Mouse (Mus musculus) neural tube, embryonic 11.5 days (tissue): ENCODE measurements around the gene Fgfr3. TPM values are rescaled to one million over a fixed set of nuclear protein-coding genes. Genes with fewer than 3 reads are reported as not detected.
A peak's percentile ranks its signal among the peaks of the same experiment; 100 is the strongest.

Experiments used
- ATAC-seq: fragments of 200-750 bp; cut with Nextera tagmentation; 2 replicates; pipeline ENCODE4 v1.8.0; 2017; ENCODE audit warnings: moderate number of reproducible peaks, mild to moderate bottlenecking, moderate TSS enrichment, moderate library complexity; ENCODE audit not compliant: insufficient read depth, low FRiP score, low TSS enrichment
- DNase-seq: peaks from one replicate; pipeline ENCODE4 v3.0.0-alpha.2; 2015; ENCODE audit warnings: low spot score
- H3K27ac ChIP-seq: fragments of 300-500 bp; sonication (generic); 2 replicates; pipeline ENCODE4 v1.5.1; 2014; ENCODE audit warnings: low read depth, mild to moderate bottlenecking, low read length
- H3K27me3 ChIP-seq: fragments of 300-500 bp; sonication (generic); 2 replicates; pipeline ENCODE4 v1.6.1; 2014; ENCODE audit warnings: mild to moderate bottlenecking, low read length, mixed read lengths; ENCODE audit not compliant: control insufficient read depth, insufficient read depth
- H3K36me3 ChIP-seq: fragments of 300-500 bp; sonication (generic); 2 replicates; pipeline ENCODE4 v1.6.1; 2014; ENCODE audit warnings: mild to moderate bottlenecking, low read length, moderate library complexity, mixed read lengths; ENCODE audit not compliant: control insufficient read depth, insufficient read depth
- H3K4me1 ChIP-seq: fragments of 300-500 bp; sonication (generic); 2 replicates; pipeline ENCODE4 v1.6.1; 2014; ENCODE audit warnings: low read length, mixed read lengths; ENCODE audit not compliant: control insufficient read depth, insufficient read depth
- H3K4me2 ChIP-seq: fragments of 300-500 bp; sonication (generic); 2 replicates; pipeline ENCODE4 v1.6.1; 2014; ENCODE audit warnings: low read depth, mild to moderate bottlenecking, moderate library complexity
- H3K4me3 ChIP-seq: fragments of 300-500 bp; sonication (generic); 2 replicates; pipeline ENCODE4 v1.5.1; 2014; ENCODE audit warnings: low read depth, low read length
- H3K9ac ChIP-seq: fragments of 300-500 bp; sonication (generic); 2 replicates; pipeline ENCODE4 v1.6.1; 2014; ENCODE audit warnings: mild to moderate bottlenecking, low read length
- H3K9me3 ChIP-seq: fragments of 300-500 bp; sonication (generic); 2 replicates; pipeline ENCODE4 v1.6.1; 2016; ENCODE audit warnings: low read length; ENCODE audit not compliant: control insufficient read depth
- WGBS: fragments of 180-500 bp; shearing (Covaris S2); extraction: QIAGEN DNeasy Blood & Tissue Kit; methylation state at CpG from one replicate; pipeline ENCODE4 v1.1.7; 2014; 5-methylcytosine and 5-hydroxymethylcytosine counted together
- polyA plus RNA-seq: library from polyadenylated mRNA; unstranded; fragments of >200 nt; fragmentation: Nextera tagmentation; extraction: Ambion mirVana; gene quantifications from 2 replicates; pipeline ENCODE4 v1.2.1, GENCODE M21; 2014

Fgfr3 gene
- polyA plus RNA-seq, result 61.3 and 72.0 TPM in 2 replicates

DNA sequence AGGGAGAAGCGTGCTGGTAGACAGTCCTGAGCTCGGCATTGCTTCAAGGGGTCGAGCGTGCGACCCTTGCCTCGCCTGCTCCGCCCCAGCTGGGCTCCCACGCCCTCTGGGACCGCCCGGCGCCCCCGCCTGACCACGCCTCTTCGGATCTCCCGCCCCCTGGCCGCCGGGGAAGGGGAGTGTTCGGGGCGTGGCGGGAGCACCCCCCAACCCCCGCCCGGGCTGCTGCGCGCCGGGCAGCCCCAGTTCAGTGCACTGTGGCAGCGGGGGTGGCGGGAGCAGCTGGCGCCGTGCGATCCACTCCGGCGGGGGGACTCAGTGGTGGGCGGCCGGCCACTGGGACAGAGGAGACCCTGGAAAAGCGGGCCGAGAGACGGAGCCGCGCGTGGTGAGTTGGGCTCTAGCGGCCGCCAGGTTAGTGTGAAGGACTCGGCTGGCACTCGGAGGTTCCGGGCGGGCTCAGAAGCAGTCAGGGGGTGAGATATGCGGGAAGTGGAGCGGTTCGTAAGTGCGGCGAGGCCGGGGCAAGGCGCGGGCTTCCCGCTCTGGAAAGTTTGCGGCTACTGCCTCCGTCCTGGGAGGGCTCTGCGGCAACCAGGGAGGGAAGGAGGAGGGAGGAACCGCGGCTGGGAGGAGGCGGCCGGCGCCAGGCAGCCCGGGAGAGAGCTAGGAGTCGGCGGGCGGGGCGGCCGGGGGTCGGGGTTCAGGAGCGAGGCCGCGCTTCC lies at the start of gene Fgfr3:
Gene Fgfr3 (plus strand): TSS at position 134 of the 725 bp plus-strand sequence.
- peak within 1 kb of the TSS; percentile 85 for H3K27ac ChIP-seq
- peaks cover 13% of the 10 kb centered on the region; the same call in 1 of the 2 replicates for H3K27me3 ChIP-seq
- H3K4me3 ChIP-seq, result peak within 1 kb of the TSS; percentile 90
- H3K9me3 ChIP-seq, result no peaks in the 10 kb centered on the region
- H3K4me1 ChIP-seq, result peaks cover 24% of the 10 kb centered on the region
- peaks cover 2% of the 10 kb centered on the region; the same call in 1 of the 2 replicates for H3K36me3 ChIP-seq
- peak within 1 kb of the TSS; percentile 91 for H3K9ac ChIP-seq
- ATAC-seq, result peak; percentile 68
- H3K4me2 ChIP-seq, result peak within 1 kb of the TSS; percentile 95
- WGBS, result under 1% methylated on average over 57 of the region's 73 CpGs
- peak; percentile 84 for DNase-seq

DNA sequence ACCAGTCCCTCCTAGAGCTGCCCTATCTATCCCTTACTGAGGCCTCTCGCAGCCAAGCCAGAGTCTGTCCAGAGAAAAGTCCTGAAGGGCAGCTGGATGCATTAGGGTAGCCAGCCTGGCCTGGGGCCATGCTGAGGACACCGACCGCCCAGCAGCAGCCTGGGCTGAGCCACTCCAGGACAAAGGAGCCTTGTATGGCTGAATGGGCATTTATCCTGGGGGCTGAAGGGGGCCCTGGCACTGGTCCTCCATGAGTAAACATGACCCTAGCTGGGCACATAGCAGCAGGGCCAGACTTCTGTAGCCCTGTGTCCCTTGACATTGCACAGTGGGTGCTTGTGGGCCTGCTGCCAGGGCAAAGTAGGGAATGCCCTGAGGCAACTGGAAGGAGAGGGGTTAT lies 47.0 kb upstream of the Fgfr3 start:
- Histone ChIP-seq H3K27me3 (no peaks in the 10 kb centered on the region), H3K4me1 (peaks cover 8% of the 10 kb centered on the region; the same call in 1 of the 2 replicates), H3K4me3 (no peak overlapping the region), H3K27ac (peak overlapping the region; percentile 30; the same call in 1 of the 2 replicates), H3K4me2 (no peak overlapping the region), H3K9ac (no peak overlapping the region; the same call in 1 of the 2 replicates), H3K9me3 (no peaks in the 10 kb centered on the region), H3K36me3 (no peaks in the 10 kb centered on the region; the same call in 1 of the 2 replicates)
- DNase-seq, result peak; percentile 21
- WGBS, result 58% methylated on average over 3 of the region's 3 CpGs
- no peak for ATAC-seq

- Histone ChIP-seq H3K4me2 (no peak overlapping the region), H3K27ac (no peak overlapping the region), H3K4me1 (peaks cover 8% of the 10 kb centered on the region; the same call in 1 of the 2 replicates), H3K9me3 (no peaks in the 10 kb centered on the region), H3K27me3 (no peaks in the 10 kb centered on the region), H3K36me3 (no peaks in the 10 kb centered on the region; the same call in 1 of the 2 replicates), H3K4me3 (no peak overlapping the region), H3K9ac (no peak overlapping the region)
- peak; percentile 71 for DNase-seq
- WGBS, result 0% methylated on average over 1 of the region's 1 CpGs
- ATAC-seq, result no peak; the same call in 1 of the 2 replicates
These were observed 45.5 kb upstream of the Fgfr3 start for GRCm38 (mm10) chr5:33675964-33676363.

GRCm38 (mm10) chr5:33678244-33678643 lies 43.2 kb upstream of the Fgfr3 start:
- Histone ChIP-seq H3K9me3 (no peaks in the 10 kb centered on the region), H3K27ac (no peak overlapping the region), H3K4me1 (peaks cover 8% of the 10 kb centered on the region; the same call in 1 of the 2 replicates), H3K4me3 (no peak overlapping the region), H3K27me3 (no peaks in the 10 kb centered on the region), H3K9ac (no peak overlapping the region), H3K36me3 (no peaks in the 10 kb centered on the region; the same call in 1 of the 2 replicates), H3K4me2 (no peak overlapping the region)
- DNase-seq (no peak), ATAC-seq (no peak)
- whole genome bisulfite sequencing, result 86% methylated on average over 5 of the region's 5 CpGs

GRCm38 (mm10) chr5:33681044-33681443 lies 40.4 kb upstream of the Fgfr3 start:
- H3K4me3 ChIP-seq, result no peak overlapping the region
- H3K4me1 ChIP-seq, result 0 out of 2 replicates have a peak, but pooled peaks cover 4% of the 10 kb centered on the region
- H3K9ac ChIP-seq, result no peak overlapping the region
- DNase-seq (no peak), ATAC-seq (no peak)
- no peak overlapping the region for H3K27ac ChIP-seq
- no peaks in the 10 kb centered on the region for H3K9me3 ChIP-seq
- no peak overlapping the region for H3K4me2 ChIP-seq
- no peaks in the 10 kb centered on the region for H3K27me3 ChIP-seq
- H3K36me3 ChIP-seq, result no peaks in the 10 kb centered on the region
- 56% methylated on average over 3 of the region's 3 CpGs for WGBS

DNA sequence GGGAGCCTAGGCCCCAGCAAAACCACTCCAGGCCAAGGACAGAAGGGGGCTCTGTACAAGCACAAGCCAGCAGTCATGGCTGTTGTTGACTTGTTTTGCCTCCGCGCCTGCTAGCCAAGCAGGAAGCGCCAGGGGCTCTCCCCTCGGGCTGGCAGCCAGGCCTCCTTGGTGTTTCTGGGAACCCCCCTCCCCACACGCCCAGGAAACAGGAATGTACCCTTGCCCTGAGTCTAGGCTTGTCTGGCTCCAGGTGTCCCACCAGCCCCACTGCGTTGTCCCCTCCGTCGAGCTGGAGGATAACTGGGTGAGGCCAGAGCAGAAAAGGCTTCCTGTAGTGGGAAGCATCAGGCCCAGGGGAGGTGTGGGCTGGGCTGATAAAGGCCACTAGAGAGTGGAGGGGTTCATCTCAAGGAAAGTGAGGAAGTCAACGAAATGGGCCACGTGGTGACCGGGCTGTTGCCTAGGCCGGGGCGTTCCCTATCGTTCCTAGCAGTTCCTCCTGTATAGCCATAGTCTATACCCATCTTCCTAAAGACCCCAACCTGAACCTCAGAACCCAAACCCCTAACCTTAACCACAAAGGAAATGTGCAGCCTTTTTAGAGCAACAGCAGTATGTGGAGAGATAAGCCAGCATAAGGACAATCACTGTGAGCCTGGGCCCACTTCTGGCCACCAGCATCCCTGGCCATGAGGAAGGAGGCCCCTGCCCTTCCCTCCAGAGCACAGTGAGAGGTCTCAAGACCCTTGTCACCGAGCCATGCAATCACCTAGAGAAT lies 39.7 kb upstream of the Fgfr3 start:
- ATAC-seq, result no peak
- DNase-seq, result no peak
- Histone ChIP-seq H3K27ac (no peak overlapping the region), H3K4me2 (no peak overlapping the region), H3K27me3 (no peaks in the 10 kb centered on the region), H3K9ac (no peak overlapping the region), H3K36me3 (no peaks in the 10 kb centered on the region), H3K9me3 (no peaks in the 10 kb centered on the region), H3K4me3 (no peak overlapping the region), H3K4me1 (0 out of 2 replicates have a peak, but pooled peaks cover 4% of the 10 kb centered on the region)
- WGBS, result 85% methylated on average over 15 of the region's 15 CpGs

GRCm38 (mm10) chr5:33682963-33683362 lies 38.5 kb upstream of the Fgfr3 start:
- no peak overlapping the region for H3K4me2 ChIP-seq
- no peak overlapping the region for H3K27ac ChIP-seq
- H3K27me3 ChIP-seq, result no peaks in the 10 kb centered on the region
- 0 out of 2 replicates have a peak, but pooled peaks cover 4% of the 10 kb centered on the region for H3K4me1 ChIP-seq
- DNase-seq, result no peak
- WGBS, result 82% methylated on average over 4 of the region's 4 CpGs
- no peak overlapping the region for H3K9ac ChIP-seq
- no peaks in the 10 kb centered on the region for H3K36me3 ChIP-seq
- H3K4me3 ChIP-seq, result no peak overlapping the region
- no peaks in the 10 kb centered on the region for H3K9me3 ChIP-seq
- ATAC-seq, result no peak

DNA sequence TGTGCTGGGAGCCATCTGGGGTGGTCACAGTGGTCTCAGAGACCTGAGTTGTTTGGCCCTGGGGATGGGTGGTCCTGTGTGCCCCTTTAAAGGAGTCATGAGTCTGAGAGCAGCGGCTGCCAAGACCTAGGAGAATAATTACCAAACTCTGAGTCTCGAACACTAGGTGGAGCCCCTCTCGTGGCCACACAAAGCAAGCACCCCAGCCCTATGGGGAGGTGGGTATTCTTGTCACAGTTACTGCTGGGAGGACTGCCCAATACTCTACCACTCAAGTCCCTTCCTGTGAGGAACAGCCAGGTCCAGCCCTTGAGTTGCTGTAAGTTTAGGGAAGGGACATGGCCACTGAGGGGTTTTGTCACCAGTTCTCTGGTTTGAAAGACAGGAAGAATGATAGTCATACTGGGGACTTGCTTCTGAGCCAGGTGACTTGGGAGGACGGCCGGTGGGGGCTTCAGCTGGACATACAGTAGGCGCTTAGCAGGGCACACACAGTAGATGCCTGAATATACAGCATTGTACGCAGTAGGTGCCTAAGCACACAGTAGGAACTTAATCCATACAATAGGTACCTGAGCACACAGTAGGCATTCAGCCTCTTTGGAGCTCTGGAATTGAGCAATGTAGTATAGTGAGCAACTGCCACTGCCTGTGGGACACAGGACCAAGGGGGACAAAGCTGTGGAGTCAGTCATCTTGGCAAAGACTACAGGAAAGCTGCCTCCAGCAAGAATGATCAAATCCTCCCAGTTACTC lies 37.4 kb upstream of the Fgfr3 start:
- ATAC-seq (peak; percentile 26; the same call in 1 of the 2 replicates), DNase-seq (peak; percentile 59)
- no peaks in the 10 kb centered on the region for H3K9me3 ChIP-seq
- H3K4me3 ChIP-seq, result no peak overlapping the region
- H3K4me1 ChIP-seq, result peaks cover 6% of the 10 kb centered on the region; the same call in 1 of the 2 replicates
- WGBS, result 51% methylated on average over 7 of the region's 7 CpGs
- no peaks in the 10 kb centered on the region for H3K36me3 ChIP-seq
- H3K27me3 ChIP-seq, result no peaks in the 10 kb centered on the region
- H3K9ac ChIP-seq, result 0 out of 2 replicates have a peak overlapping the region, but pooled peaks have one; percentile 14
- no peak overlapping the region for H3K27ac ChIP-seq
- no peak overlapping the region for H3K4me2 ChIP-seq
